Mouse (Mus musculus) midbrain, postnatal 0 days (tissue): Measurements from ENCODE around the gene Olfml2a. TPM values are rescaled to one million over a fixed set of nuclear protein-coding genes. Genes with fewer than 3 reads are reported as not detected.

ENCODE experiments used
- ATAC-seq: fragments of 200-750 bp; cut with Nextera tagmentation; 2 replicates; pipeline ENCODE4 v1.8.0; 2017; ENCODE audit warnings: moderate number of reproducible peaks, mild to moderate bottlenecking, moderate TSS enrichment, moderate library complexity; ENCODE audit not compliant: low FRiP score
- DNase-seq: peaks from one replicate; pipeline ENCODE4 v3.0.0-alpha.2; 2015; ENCODE audit warnings: low spot score
- H3K27ac ChIP-seq: fragments of 300-500 bp; sonication (generic); 2 replicates; pipeline ENCODE4 v1.5.1; 2014; ENCODE audit warnings: low read depth, mild to moderate bottlenecking, low read length, mixed read lengths
- H3K27me3 ChIP-seq: fragments of 300-500 bp; sonication (generic); 2 replicates; pipeline ENCODE4 v1.6.1; 2014; ENCODE audit warnings: low read length, control low read depth, mixed read lengths; ENCODE audit not compliant: insufficient read depth
- H3K36me3 ChIP-seq: fragments of 300-500 bp; sonication (generic); 2 replicates; pipeline ENCODE4 v1.6.1; 2014; ENCODE audit warnings: low read length, control low read depth, mixed read lengths; ENCODE audit not compliant: insufficient read depth
- H3K4me1 ChIP-seq: fragments of 300-500 bp; sonication (generic); 2 replicates; pipeline ENCODE4 v1.6.1; 2014; ENCODE audit warnings: mild to moderate bottlenecking, control low read depth, antibody characterized with exemption, low read length, mixed read lengths; ENCODE audit not compliant: insufficient read depth
- H3K4me2 ChIP-seq: fragments of 300-500 bp; sonication (generic); 2 replicates; pipeline ENCODE4 v1.6.1; 2014; ENCODE audit warnings: low read depth, mild to moderate bottlenecking, low read length, mixed read lengths; ENCODE audit not compliant: poor library complexity, severe bottlenecking
- H3K4me3 ChIP-seq: fragments of 300-500 bp; sonication (generic); 2 replicates; pipeline ENCODE4 v1.5.1; 2014; ENCODE audit warnings: low read depth, mild to moderate bottlenecking, low read length, moderate library complexity
- H3K9ac ChIP-seq: fragments of 300-500 bp; sonication (generic); replicated peaks from 2 replicates; pipeline ENCODE4 v1.6.1; 2014; ENCODE audit warnings: mild to moderate bottlenecking, low read length, moderate library complexity, mixed read lengths; ENCODE audit not compliant: poor library complexity, severe bottlenecking
- H3K9me3 ChIP-seq: fragments of 300-500 bp; sonication (generic); 2 replicates; pipeline ENCODE4 v1.6.1; 2016; ENCODE audit warnings: low read length, control low read depth
- CTCF ChIP-seq: IDR thresholded peaks from 2 replicates; pipeline ENCODE4 v1.5.1; 2016; ENCODE audit warnings: antibody characterized with exemption, mild to moderate bottlenecking
- WGBS: fragments of 180-500 bp; shearing (Covaris S2); extraction: QIAGEN DNeasy Blood & Tissue Kit; methylation state at CpG from one replicate; pipeline ENCODE4 v1.1.7; 2014; 5-methylcytosine and 5-hydroxymethylcytosine counted together
- polyA plus RNA-seq: library from polyadenylated mRNA; unstranded; fragments of >200 nt; fragmentation: Nextera tagmentation; extraction: Ambion mirVana; gene quantifications from 2 replicates; pipeline ENCODE4 v1.2.1, GENCODE M21; 2015
- total RNA-seq: library from RNA; depleted of rRNA; stranded (reverse); fragments of >200 nt; gene quantifications from 2 replicates; pipeline ENCODE4 v1.2.3, GENCODE M21; 2014

The Olfml2a gene
- total and polyA plus RNA-seq, 2 experiments from 2014 or later = 3.1 to 10.0 TPM

GRCm38 (mm10) chr2:39001866-39002265, 70.1 kb downstream of the Olfml2a start:
- TF ChIP-seq CTCF = no peak
- Histone ChIP-seq H3K4me2 (no peak overlapping the region), H3K27me3 (no peaks in the 10 kb centered on the region), H3K4me3 (no peak overlapping the region), H3K36me3 (peaks cover 27% of the 10 kb centered on the region), H3K4me1 (peaks cover 8% of the 10 kb centered on the region; the same call in 1 of the 2 replicates), H3K9me3 (no peaks in the 10 kb centered on the region), H3K27ac (no peak overlapping the region), H3K9ac (no peak overlapping the region)
- DNase-seq (no peak), ATAC-seq (no peak)
- 79% methylated on average over 3 of the region's 3 CpGs for WGBS

- H3K4me1 ChIP-seq = peaks cover 7% of the 10 kb centered on the region; the same call in 1 of the 2 replicates
- no peak overlapping the region for H3K27ac ChIP-seq
- 0 out of 2 replicates have a peak overlapping the region, but pooled peaks have one; percentile 9 for H3K9ac ChIP-seq
- TF ChIP-seq CTCF = no peak
- peak overlapping the region; percentile 56; the same call in 1 of the 2 replicates for H3K4me3 ChIP-seq
- WGBS = 59% methylated on average over 8 of the region's 8 CpGs
- H3K36me3 ChIP-seq = peaks cover 27% of the 10 kb centered on the region
- no peaks in the 10 kb centered on the region for H3K9me3 ChIP-seq
- no peak for DNase-seq
- H3K27me3 ChIP-seq = no peaks in the 10 kb centered on the region
- H3K4me2 ChIP-seq = 0 out of 2 replicates have a peak overlapping the region, but pooled peaks have one; percentile 69
- ATAC-seq = no peak
Measured at GRCm38 (mm10) chr2:39003106-39003505, 71.3 kb downstream of the Olfml2a start.

- H3K4me1 ChIP-seq = peaks cover 7% of the 10 kb centered on the region; the same call in 1 of the 2 replicates
- no peak overlapping the region for H3K27ac ChIP-seq
- no peak for TF ChIP-seq CTCF
- no peaks in the 10 kb centered on the region for H3K27me3 ChIP-seq
- peak overlapping the region; percentile 69 for H3K4me2 ChIP-seq
- WGBS = 74% methylated on average over 5 of the region's 5 CpGs
- H3K4me3 ChIP-seq = peak overlapping the region; percentile 56; the same call in 1 of the 2 replicates
- peaks cover 27% of the 10 kb centered on the region for H3K36me3 ChIP-seq
- DNase-seq (no peak), ATAC-seq (no peak)
- peak overlapping the region; percentile 59; the same call in 1 of the 2 replicates for H3K9ac ChIP-seq
- no peaks in the 10 kb centered on the region for H3K9me3 ChIP-seq
Measured at GRCm38 (mm10) chr2:39003512-39003911, 71.7 kb downstream of the Olfml2a start.

DNA sequence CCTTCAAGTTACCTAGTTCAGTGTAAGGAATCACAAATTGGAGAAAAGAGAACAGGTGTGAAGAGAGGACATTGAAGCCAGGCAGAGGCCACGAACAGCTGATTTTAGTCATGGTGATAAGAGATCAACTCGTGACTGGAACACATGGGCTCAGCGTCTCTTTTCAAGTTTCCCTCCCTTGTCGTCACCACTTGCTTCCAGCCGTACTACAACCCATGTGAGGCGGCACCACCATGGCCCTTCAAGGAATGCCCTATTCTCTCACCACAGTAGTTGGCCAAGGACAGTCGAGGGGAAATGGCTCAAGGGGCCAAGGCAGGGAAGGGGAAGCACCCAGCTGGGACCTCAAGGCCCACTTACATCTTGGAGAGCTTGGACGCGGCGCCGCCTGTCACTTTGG, 72.6 kb downstream of the Olfml2a start:
- H3K4me2 ChIP-seq = peak overlapping the region; percentile 69
- WGBS = under 1% methylated on average over 11 of the region's 11 CpGs
- H3K27me3 ChIP-seq = no peaks in the 10 kb centered on the region
- no peak for TF ChIP-seq CTCF
- H3K4me3 ChIP-seq = peak overlapping the region; percentile 56
- peak overlapping the region; percentile 87 for H3K27ac ChIP-seq
- peak overlapping the region; percentile 59 for H3K9ac ChIP-seq
- no peaks in the 10 kb centered on the region for H3K9me3 ChIP-seq
- DNase-seq (peak; percentile 36), ATAC-seq (peak; percentile 22; the same call in 1 of the 2 replicates)
- peaks cover 27% of the 10 kb centered on the region for H3K36me3 ChIP-seq
- peaks cover 13% of the 10 kb centered on the region for H3K4me1 ChIP-seq

GRCm38 (mm10) chr2:39004880-39005435, 73.2 kb downstream of the Olfml2a start, which contains the start of gene Arpc5l:
Gene Arpc5l (plus strand): TSS chr2:39005348.
- Histone ChIP-seq H3K36me3 (peaks cover 21% of the 10 kb centered on the region), H3K27me3 (no peaks in the 10 kb centered on the region), H3K9ac (peak within 1 kb of the TSS; percentile 59), H3K27ac (peak within 1 kb of the TSS; percentile 87), H3K4me3 (peak within 1 kb of the TSS; percentile 56), H3K4me1 (peaks cover 15% of the 10 kb centered on the region), H3K9me3 (no peaks in the 10 kb centered on the region), H3K4me2 (peak within 1 kb of the TSS; percentile 69)
- peak; percentile 87 for ATAC-seq
- TF ChIP-seq CTCF = no peak
- DNase-seq = peak; percentile 96
- under 1% methylated on average over 58 of the region's 58 CpGs for WGBS

GRCm38 (mm10) chr2:39005574-39006079, 73.8 kb downstream of the Olfml2a start, which contains the start of gene Rpl35:
Gene Rpl35 (minus strand): TSS chr2:39005624.
- TF ChIP-seq CTCF = peak; percentile 54
- Histone ChIP-seq H3K4me2 (peak within 1 kb of the TSS; percentile 69), H3K9ac (peak within 1 kb of the TSS; percentile 59), H3K9me3 (no peaks in the 10 kb centered on the region), H3K4me1 (peaks cover 15% of the 10 kb centered on the region), H3K27me3 (no peaks in the 10 kb centered on the region), H3K36me3 (peaks cover 14% of the 10 kb centered on the region), H3K4me3 (peak within 1 kb of the TSS; percentile 56), H3K27ac (peak within 1 kb of the TSS; percentile 87)
- DNase-seq (no peak), ATAC-seq (no peak)
- WGBS = 14% methylated on average over 15 of the region's 15 CpGs
